Mouse (Mus musculus): ENCODE results near the gene Trem1.

The Trem1 gene

GRCm38 (mm10) chr17:48267591-48267990 is 35.0 kb downstream of the Trem1 start:
- no peak for DNase-seq (ENCODE audit: low spot score in 2 of 2)

- no peak for DNase-seq (ENCODE audit: low spot score in 2 of 2)
Measured at GRCm38 (mm10) chr17:48268276-48268675, 35.7 kb downstream of the Trem1 start.

GRCm38 (mm10) chr17:48269833-48270232 is 37.3 kb downstream of the Trem1 start:
- no peak for DNase-seq (ENCODE audit: low spot score in 2 of 2)

- no peak for DNase-seq (ENCODE audit: low spot score in 2 of 2)
Measured at GRCm38 (mm10) chr17:48272158-48272557, 39.6 kb downstream of the Trem1 start.

- no peak for DNase-seq (ENCODE audit: low spot score in 2 of 2)
Measured at GRCm38 (mm10) chr17:48272598-48272997, 40.0 kb downstream of the Trem1 start.

GRCm38 (mm10) chr17:48274098-48274497 is 41.5 kb downstream of the Trem1 start:
- no peak for DNase-seq (ENCODE audit: low spot score in 2 of 2)

- DNase-seq (ENCODE audit: low spot score in 2 of 2): peak; percentile 46 to 87
Measured at GRCm38 (mm10) chr17:48274885-48275284, 42.3 kb downstream of the Trem1 start.

- DNase-seq (ENCODE audit: low spot score in 2 of 2): no peak
Measured at GRCm38 (mm10) chr17:48275736-48276135, 43.2 kb downstream of the Trem1 start.

GRCm38 (mm10) chr17:48278381-48278780 is 45.8 kb downstream of the Trem1 start:
- DNase-seq (ENCODE audit: low spot score in 2 of 2): no peak

GRCm38 (mm10) chr17:48279002-48279401 is 46.4 kb downstream of the Trem1 start:
- DNase-seq (ENCODE audit: low spot score in 2 of 2): no peak

GRCm38 (mm10) chr17:48280943-48281738 is 48.6 kb downstream of the Trem1 start:
- DNase-seq (ENCODE audit: low spot score in 2 of 2): no peak

- DNase-seq (ENCODE audit: low spot score in 2 of 2): peak in 1 of 2 experiments; percentile 18
Measured at GRCm38 (mm10) chr17:48281739-48282085, 49.1 kb downstream of the Trem1 start.

GRCm38 (mm10) chr17:48286765-48287164 is 54.2 kb downstream of the Trem1 start:
- DNase-seq (ENCODE audit: low spot score in 2 of 2): no peak

- DNase-seq (ENCODE audit: low spot score in 2 of 2): peak in 1 of 2 experiments; percentile 49
Measured at GRCm38 (mm10) chr17:48287276-48287675, 54.7 kb downstream of the Trem1 start.

- no peak for DNase-seq (ENCODE audit: low spot score in 2 of 2)
Measured at GRCm38 (mm10) chr17:48293500-48294194, 61.1 kb downstream of the Trem1 start.

Measured in thymus, postnatal 10 days (tissue).